Mouse (Mus musculus): Measurements from ENCODE around the gene Zdhhc25.

Zdhhc25 gene

DNA sequence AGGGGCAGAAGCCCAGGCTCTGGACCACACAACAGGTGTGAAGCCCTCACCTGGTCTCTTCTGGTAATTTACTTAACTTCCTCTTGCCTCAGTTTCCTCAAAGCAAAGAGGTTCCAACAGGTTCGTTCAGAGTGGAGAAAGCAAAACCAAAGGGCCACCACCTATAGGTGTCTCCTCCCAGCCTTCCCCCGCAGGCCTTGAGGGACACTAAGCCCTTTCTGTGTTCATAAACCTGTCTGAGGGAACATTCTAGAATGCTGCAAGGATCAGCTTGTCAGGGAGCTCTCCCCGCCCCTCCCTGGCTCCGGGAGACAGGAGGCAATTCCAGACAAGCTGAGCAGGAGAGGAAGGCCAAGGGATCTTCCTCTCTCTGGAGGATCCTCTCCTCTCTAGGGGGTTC lies at the start of gene Zdhhc25:
TSS of gene Zdhhc25 (plus strand) at position 301 of the 400 bp plus-strand sequence.
- no peak for DNase-seq

DNA sequence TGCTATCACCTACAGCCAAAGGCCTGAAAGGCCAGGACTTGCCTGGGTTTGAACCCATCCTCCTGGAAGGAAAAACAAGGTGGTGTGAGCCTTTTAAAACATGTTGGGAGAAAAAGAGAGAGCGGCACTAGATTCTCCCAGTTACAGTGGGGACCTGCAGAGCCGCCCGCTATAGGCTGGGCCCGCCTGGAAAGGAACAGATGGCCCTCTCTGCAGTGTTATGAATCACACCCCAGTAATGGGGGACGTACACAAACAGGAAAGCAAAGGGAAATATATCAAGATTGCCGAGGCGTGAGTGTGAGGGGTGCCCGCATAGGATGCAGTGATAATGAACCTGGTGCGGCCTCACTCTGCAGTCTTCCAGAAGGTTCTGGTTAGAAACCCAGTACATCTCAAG lies 47.2 kb upstream of the Zdhhc25 start:
- DNase-seq: no peak

DNA sequence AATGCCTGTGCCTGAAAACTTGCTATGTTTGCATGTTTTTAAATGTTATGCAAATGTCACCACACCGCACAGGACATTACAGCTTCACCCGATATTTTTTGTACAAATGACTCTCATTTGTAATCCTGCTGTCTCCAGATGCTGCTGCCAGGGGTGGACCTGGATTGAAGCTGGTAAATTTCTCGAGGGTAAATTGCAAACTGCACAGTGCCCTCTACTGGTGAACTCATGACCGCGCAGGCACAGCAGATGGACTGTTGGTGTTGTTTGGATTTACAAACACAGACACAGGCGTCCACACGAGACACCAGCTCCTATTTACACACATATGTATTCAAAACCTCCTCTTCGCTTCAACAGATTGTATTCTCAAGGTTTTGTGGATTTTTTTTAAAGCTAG lies 44.6 kb upstream of the Zdhhc25 start:
- DNase-seq: no peak

DNA sequence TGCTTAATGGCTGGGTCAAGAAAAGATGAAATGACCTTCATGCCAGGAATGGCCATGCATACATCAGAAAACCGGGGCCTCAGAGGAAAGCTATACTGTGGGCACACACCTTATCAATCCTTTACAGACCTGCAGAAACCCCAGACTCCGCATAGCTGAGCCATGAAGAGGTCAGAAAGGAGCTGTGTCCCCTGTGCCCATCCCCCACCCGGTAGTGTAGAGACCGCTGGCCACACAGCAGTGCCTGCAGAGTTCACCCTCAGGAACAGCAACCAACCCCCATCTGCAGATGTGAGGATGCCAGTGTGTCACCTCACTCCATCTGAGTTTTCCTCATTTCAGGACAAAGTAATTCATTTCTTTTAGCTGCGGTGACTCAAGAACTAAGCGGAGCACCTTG lies 39.5 kb upstream of the Zdhhc25 start:
- no peak for DNase-seq

DNA sequence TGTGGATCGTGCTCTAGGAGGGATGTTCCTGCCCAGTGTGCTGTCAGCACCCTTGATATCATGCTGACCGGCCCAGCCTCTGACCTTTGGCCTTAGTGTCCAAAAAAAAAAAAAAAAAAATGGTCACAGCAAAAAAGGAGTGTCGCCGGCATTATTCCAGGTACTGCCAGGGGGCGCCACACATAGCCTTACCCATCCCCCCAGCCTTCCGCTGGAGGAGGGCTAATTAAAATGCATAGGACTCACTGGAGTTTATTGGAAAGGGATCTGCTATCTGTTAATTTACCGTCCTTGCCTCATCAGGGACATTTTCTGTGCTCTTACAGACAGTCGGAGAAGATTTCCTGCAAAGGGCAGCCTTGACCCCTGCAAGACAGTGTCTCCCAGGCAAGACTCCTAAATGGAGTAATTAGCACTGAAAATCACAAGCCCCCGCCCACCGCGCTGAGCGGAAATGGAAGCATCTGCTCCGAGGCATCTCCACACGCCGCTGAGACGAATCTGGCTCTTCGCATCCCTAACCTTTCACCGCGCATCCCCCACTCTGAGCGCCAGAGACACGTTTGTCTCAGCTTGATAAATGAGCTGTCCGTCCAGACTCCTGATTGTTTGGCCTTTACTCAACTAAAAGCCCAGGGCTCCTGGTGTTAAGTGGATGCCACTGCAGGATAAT lies 38.9 kb upstream of the Zdhhc25 start:
- DNase-seq: peak; percentile 59

DNA sequence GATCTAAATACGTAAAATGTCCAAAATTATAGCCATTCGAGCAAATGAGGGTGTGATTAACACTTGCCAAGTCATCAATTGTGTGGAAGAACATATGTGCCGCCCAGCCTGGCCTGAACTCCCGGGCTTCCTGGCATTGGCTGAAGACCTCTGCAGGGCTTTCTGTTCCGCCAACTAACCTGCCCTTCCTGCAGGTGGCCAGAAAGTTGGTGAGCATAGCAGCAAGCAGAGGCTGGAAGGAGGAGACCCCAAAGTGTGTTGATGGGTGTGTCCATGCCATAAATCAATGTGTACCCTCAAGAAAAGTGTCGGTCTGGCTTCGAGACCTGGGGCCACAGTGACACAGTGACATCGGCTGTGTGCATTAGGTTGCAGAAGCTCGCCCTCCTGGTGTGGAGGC lies 34.8 kb upstream of the Zdhhc25 start:
- peak; percentile 77 for DNase-seq

DNA sequence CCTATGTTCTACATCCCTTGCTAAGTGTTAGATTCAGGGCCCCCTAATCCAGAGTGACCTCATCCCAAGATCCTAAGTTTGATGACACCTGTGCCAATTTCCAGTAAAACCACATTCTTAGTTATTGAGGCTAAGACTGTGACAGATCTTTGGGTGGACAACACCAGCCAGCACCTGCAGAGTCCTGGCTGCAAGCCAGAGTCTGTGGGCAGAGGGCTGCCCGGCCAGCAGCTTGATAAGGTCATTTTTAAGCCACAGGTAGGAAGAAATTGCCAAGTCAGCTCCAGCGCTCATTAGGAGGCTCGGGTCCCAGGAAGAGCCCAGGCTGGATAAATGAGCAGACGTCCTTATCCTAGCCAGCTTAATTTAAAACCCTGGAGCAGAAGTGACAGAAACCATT lies 34.3 kb upstream of the Zdhhc25 start:
- peak; percentile 71 for DNase-seq

DNA sequence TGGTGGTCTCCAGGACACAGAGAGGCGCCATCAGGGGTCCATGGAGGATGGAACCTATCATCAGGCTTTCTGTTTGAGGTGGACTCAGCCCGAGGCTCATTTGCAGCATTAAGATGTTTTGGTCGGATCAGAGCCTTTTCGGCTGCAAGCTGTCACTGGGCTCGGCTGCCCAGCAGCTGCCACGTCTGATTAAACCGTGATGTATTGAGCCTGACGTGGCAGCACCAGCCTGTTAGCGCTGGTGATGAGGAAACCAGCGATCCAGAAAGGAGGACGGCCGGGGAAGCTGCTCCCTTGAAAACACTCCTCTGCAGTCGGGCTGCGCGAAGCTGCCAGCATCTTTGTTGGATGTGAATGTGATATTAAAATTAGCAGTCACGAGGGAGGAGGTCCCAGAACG lies 29.4 kb upstream of the Zdhhc25 start:
- peak; percentile 61 for DNase-seq

DNA sequence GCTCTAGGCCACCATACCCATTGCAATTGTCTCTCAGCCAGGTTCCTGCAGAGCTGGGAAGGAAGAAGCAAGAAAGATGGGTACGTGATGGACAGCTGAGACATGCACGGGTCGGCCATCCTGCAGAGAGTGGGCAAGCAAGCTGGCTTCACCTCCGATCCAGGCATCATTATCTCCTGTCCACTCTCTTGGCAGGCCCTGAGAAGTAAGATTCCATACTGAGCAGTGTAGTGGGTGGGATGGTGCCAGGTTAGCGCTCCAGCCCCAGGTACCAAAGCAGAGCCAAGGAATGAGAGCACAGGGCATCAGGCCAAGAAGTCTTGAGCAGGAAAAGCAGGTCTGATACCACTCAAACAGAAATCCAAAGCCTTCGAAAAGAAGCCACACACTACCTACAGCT lies 20.6 kb upstream of the Zdhhc25 start:
- DNase-seq: peak; percentile 94

DNA sequence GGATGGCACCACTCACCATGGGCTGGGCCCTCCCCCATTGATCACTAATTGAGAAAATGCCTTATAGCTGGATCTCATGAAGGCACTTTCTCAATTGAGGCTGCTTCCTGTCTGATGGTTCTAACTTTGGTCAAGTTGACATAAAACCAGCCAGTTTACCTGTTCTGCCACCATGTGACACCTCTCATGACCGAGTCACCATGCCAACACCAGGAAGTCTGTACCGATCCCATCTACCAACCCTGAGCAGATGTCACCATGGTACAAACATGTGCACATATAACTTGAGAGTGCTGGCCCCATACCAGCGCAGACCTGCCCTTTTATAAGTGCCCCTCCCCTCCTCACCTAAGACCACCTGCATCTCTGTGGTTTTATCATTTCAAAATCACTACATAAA lies 2.4 kb downstream of the Zdhhc25 start:
- DNase-seq: peak; percentile 57

DNA sequence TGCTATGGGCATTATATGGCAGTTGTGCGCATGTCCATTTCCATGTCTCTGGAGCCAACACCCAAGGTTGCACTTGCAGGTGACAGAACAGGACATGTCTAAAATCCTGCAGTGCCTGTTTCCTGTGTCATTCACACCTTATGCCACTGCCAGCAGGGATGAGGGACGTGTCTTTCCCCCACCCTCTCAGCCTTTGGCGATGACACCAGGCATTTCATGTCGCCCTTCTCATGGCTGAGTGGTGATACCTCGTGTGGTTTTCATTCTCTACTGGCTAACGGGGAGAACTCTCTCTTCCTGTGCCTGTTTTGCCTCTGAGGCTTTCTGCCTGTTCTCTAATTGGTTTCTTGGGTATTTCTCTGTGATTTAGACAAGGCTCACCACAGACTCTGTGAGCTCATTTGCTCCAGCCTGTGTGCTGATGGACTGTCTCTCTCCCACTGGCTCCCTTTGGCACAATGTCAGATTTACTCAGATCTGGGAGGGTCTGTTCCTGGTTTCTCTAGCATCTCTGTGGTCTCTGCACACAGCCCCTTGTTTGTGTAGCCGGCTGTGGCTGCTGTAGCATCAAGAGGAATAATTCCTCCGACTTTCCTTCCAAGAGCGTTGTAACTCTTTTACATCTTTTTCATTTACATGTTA lies 3.1 kb downstream of the Zdhhc25 start:
- peak; percentile 87 for DNase-seq

DNA sequence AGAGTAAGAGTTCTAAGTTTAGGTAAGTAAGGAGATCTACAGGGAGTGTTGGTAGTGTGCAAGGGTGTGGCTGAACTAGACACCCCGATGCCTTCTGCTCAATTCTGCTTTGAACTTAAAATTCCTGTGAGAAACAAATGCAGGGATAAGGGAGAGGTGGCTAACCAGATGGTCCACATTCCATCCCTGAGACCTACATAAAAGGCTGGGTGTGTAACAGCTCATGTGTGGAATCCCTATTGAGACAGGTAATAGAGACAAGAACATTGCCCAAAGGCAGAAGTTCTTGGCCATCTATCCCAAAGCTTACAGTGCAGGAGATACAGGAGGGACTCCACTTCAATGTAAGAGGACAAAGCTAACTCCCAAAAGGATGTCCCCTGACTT lies 3.6 kb downstream of the Zdhhc25 start:
- DNase-seq: peak; percentile 50

DNA sequence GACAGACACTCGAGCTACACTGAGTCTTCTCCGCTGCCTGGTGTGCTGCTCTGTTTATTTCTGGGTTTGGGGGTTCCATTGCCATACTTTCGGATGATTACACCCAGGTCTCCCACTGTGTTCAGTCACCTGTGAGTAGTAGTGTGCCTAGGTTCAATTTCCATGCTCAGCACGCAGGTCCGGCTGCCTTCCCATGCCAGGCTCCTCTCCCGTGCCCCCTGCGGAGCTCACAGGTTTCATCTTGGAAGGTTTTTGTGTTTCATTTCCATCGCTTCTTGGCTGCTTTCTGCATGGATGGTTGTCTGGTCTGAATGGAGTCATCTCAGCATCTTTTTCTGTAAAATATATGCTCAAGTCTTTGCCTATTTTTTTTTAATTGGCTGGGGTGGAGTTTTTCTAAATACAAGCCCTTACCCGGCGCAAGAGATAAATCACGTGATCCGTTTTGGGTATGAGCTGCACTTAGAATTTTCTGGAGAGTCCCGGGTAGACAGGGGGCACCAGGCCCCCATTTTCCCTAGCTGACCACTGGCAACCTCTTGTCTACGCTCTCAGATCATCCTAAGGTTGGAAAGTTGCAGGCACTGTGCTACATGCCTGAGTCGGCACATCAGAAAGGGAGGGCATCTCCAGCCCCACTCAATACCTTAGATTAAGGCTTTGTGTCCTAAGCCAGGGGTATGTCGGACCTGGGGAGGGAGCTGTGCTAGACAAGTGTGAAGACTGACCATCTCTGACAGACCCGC lies 4.7 kb downstream of the Zdhhc25 start:
- DNase-seq: peak; percentile 98

DNA sequence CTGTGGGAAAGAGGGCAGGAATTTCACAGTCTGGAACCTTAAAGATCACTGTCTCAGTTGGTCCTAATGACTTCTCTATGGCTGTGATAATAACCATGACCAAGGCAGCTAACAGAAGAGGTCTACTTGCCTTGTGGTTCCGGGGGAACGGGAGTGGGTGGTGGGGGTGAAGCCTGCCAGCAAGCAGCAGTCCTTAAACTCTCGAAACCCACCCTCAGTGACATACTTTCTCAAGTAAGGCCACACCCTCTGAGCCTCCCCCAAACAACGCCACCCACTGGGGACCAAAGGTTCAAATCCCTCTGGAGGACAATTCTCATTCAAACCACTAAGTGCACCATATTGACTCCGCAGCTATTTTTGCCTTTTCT lies 5.3 kb downstream of the Zdhhc25 start:
- DNase-seq: peak; percentile 69

DNA sequence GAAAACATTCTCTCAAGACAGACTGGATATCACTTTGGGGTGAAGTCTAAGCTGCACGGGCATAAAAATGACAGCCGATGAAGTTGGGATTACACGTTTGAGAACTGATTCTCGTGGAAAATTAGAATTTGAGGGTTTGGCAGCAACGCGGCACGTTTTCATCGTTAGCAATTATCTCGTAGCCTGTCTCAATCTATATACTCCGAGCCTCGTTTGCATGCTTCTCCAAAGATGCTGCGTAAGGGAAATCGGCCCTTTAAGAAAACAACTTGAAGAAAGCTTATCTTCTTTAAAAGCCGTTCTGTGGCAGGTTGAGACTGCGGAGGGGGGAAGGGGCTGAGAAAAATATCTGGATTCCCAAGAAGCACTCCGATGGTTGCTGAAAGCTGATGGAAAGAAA lies 17.0 kb downstream of the Zdhhc25 start:
- peak; percentile 12 for DNase-seq

DNA sequence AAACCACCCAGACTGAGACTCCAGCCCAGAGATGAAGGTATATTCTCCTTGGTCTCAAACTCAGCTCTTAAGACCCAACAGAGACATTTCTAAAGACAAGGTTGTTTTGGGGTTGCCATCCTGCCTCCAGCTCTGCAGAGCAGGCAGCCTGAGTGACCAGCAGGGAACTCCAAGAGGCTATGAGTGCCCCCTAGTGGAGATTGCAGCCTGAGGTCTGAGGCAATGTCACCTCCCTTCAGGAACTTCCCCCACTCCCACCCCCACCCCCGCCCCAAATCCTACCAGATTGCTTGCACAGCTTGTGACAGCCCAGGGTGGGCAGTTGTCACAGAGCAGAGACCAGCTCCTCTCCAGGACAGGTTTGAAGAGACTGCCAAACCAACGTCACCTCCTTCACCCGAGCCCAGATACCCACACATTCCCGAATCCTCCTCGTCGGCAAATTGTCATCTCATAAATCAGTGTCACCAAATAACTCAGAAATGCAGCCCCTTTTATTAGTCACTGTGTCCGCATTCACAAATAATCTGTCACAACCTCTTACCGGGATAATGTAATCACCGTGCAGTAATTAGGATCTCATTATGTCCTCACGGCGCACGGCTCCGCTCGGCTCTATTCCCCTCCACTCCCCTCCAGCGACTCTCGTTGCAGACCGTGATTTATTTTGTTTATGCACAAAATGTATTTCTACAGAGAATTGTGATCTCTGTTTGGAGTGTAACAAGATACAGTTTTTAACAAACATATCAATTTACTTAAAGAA lies 18.1 kb downstream of the Zdhhc25 start:
- peak; percentile 89 for DNase-seq

DNA sequence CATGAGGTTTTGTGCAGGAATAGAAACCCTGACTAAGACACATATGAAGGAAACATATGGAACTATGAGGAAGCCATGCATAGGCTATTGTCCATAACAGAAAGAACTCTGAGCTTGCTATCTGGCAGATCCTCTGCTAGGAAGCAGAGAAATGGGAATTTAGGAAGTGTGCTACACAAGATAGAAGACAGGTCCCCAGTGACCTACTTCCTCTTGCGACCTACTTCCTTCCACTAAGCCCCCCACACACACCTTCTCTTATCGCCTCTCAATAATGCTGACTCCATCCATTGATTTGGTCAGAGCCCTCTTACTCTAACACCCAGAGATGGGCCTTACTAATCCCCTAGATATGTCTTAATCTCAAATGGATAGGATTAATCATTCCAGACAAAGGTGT lies 19.9 kb downstream of the Zdhhc25 start:
- DNase-seq: no peak

DNA sequence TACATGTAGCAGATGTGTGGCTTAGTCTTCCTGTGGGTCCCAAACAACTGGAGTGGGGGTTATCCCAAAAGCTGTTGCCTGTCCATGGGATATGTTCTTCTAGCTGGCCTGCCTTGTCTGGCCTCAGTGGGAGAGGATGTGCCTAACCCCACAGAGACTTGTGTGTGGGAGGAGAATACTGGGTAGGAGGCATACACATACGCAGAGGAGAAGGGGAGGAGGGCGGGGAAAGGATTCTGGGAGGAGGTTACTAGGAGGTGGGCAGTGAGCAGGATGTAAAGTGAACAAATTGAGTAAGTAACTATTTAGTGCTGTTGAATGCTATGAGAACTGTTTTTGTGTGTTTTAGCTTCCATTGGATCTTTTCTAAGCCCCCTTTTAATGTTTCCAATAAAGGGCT lies 23.8 kb downstream of the Zdhhc25 start:
- DNase-seq: no peak

DNA sequence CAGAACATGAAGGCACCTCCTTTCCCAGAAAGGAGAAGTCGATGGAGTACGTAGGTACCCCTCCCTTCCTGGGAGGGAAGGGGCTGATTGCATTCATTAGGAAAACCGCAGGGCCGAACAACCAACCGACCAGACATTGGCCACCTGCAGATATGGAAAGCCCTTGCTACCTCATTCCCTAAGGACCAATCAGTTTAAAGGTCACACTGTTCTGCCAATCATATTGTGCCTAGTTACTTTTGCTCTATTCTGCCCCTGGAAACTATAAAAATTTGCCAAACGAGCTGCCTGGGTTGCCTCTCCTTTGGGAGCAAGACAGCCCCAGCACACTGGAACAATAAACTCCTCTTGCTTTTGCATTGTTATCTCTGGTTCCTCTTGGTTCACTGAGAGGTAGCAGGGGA lies 24.8 kb downstream of the Zdhhc25 start:
- no peak for DNase-seq

DNA sequence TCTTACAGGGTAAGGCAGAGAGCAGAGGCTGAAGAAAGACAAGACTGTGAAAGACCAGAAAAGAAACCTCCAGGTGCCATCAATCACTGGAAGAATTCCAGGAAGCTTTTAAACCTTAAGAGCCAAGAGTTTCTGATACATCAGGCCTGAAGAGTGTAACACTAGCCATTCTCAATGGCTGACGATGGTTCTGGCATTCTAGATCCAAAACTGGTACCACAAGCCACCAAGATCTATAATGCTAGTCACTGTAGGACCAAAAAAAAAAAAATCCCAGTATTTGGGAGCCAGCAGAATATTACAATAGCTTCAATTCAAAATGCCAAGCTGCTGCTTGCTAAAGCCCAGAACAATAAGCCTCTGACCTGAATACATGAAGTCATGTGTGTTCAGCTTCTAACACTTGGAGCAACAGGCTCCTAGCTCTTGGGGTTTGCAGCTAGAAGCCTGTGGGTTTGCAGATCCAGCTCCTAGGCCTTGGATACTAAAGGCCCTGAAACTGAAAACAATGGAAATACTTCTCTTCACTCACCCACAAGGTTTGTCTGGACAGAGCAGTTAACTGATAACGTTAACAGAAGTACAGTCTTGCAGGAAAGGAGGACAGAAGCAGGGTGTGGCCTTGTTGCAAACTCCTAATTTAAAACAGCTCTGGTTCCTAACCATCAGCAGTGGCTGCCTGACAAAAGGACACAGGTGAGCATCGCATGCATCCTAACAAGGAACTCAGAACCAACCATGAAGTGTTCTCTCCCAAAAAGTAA lies 25.4 kb downstream of the Zdhhc25 start:
- DNase-seq: no peak

DNA sequence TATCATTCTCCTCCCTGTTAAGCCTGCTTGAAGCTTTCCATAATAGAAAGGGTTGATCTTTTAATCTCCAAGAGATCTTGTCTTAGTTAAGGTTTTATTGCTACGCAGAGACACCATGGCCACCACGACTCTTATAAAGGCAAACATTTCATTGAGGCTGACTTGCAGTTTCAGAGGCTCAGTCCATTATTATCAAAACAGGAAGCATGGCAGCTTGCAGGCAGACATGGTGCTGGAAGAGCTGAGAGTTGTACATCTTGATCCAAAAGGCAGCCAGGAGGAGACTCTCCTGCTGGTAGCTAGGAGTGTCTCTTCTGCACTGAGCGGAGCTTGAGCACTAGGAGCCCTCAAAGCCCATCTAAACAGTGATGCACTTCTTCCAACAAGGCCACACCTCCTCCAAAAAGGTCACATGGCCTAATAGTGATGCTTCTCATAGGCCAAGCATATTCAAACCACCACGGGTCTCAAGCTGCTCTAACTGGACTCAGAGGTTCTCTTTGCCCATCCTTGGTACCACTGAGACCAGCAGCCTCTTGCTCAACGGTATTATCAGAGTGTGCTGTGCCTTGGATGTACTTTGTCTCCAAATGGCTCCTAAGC lies 26.9 kb downstream of the Zdhhc25 start:
- DNase-seq: no peak

DNA sequence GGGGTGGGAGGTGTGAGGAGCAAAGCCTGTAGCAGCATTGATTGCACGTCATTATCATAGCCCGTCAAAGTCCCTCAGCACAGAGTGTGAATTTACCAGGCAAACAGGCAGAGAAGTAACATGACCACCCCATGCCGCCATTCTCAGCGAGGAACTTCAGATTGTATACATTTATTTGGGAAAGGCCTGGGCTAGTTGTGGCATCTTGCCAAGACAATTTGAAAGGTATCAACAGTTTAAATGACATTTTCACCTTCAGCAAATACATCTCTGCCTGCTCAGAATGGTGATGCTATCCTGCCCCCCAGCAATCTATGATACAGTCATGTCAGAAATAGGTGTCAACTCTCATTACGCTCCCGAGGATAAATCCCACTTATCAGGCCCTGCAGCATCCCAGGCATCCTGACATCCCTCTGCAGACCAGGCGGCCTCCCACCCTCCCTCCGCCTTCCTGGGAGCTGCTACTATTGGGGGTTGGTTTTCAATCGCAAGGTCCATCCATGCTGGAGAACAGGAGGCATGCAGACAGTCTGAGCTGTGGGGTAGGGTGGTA lies 28.8 kb downstream of the Zdhhc25 start:
- DNase-seq: no peak
